Mouse (Mus musculus): ENCODE measurements at regions not wholly inside any gene's neighbourhood (a gene's known extent, or its start where the extent isn't known, plus 50 kb on each side); places are given as distances from the start of the nearest gene placed in this dataset.

- in situ Hi-C loops (cut with MboI) = no loop called here
These were observed 50.9 kb upstream of the Kap start for GRCm38 (mm10) chr6:133904501-133904900.

- in situ Hi-C loops (cut with MboI) = no loop called here
These were observed 81.1 kb upstream of the Kap start for GRCm38 (mm10) chr6:133934667-133935066.

GRCm38 (mm10) chr6:133935671-133936070, 82.1 kb upstream of the Kap start:
- in situ Hi-C loops (cut with MboI) = no loop called here

GRCm38 (mm10) chr6:133959902-133960634, 75.4 kb upstream of the Etv6 start:
- in situ Hi-C loops (cut with MboI) = no loop called here

DNA sequence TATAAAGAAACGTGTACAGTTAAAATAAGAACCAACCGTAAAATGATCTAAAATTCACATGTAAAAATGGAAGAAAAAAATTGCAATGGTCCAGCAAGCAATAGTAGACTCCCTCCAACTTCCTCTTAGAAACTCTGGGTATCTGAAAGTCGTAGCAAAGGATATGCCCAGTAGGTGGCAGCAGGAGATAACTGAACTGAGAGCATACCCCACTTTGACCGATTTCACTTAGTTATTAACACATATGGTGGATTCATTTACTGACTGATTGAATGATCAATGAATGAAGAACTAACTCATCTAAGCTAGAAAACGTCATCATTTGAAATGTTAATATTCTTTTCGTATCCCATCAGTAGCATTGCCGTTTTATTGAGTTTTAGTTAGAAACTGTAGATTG, 74.8 kb upstream of the Etv6 start:
- in situ Hi-C loops (cut with MboI) = no loop called here

DNA sequence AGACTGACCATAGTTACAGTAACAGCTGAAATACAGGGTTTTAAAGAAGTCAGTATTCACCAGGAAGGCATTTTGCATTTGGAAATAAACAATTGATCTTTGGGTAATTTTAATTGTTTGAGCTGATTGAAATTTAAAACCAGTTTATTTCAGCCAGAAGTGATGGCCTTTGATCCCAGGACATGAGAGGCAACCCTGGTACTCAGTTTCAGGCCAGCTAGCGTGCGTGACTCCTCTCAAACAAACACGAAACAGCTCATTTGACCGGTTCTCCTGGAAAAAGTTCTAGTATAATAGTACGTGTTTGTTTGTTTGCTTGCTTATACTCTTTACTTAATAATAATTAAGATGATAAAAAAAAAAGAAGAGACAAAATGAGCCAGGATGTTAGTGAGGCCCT, 72.9 kb upstream of the Etv6 start:
- in situ Hi-C loops (cut with MboI) = no loop called here

- in situ Hi-C loops (cut with MboI) = no loop called here
These were observed 72.2 kb upstream of the Etv6 start for GRCm38 (mm10) chr6:133963264-133963663.

- in situ Hi-C loops (cut with MboI) = loop anchor here (5.0 kb wide), 1 partner anchor 425 kb away; no protein-coding TSS in a partner anchor
These were observed 68.2 kb upstream of the Etv6 start for GRCm38 (mm10) chr6:133967286-133967685.

GRCm38 (mm10) chr6:133972054-133972705, 63.3 kb upstream of the Etv6 start:
- in situ Hi-C loops (cut with MboI) = no loop called here

- in situ Hi-C loops (cut with MboI) = no loop called here
These were observed 62.2 kb upstream of the Etv6 start for GRCm38 (mm10) chr6:133973205-133973838.

- in situ Hi-C loops (cut with MboI) = no loop called here
These were observed 59.5 kb upstream of the Etv6 start for GRCm38 (mm10) chr6:133975951-133976350.

GRCm38 (mm10) chr6:133976854-133977253, 58.6 kb upstream of the Etv6 start:
- in situ Hi-C loops (cut with MboI) = no loop called here

GRCm38 (mm10) chr6:133983804-133984514, 51.5 kb upstream of the Etv6 start:
- in situ Hi-C loops (cut with MboI) = no loop called here

GRCm38 (mm10) chr6:133984666-133985355, 50.7 kb upstream of the Etv6 start:
- in situ Hi-C loops (cut with MboI) = no loop called here
